Mouse (Mus musculus) small intestine, adult 2 months (tissue): ENCODE data around the gene Olfr1250. TPM values are rescaled to one million over a fixed set of nuclear protein-coding genes. Genes with fewer than 3 reads are reported as not detected.
"Not testable (repeated sequence)": the region's sequence is repeated elsewhere in the genome, so short reads cannot be mapped to it uniquely, and the experiment has no call there.

Experiments
- H3K27ac ChIP-seq: fragments of 200-500 bp; 2 replicates; pipeline ENCODE4 v1.5.1; 2012; ENCODE audit warnings: low read depth, low read length, control low read depth, inconsistent platforms; ENCODE audit not compliant: insufficient read depth
- H3K27me3 ChIP-seq: fragments of 200-500 bp; 2 replicates; pipeline ENCODE4 v1.6.1; 2012; ENCODE audit warnings: mild to moderate bottlenecking, moderate library complexity, low read length, inconsistent platforms; ENCODE audit not compliant: control insufficient read depth, insufficient read depth
- H3K36me3 ChIP-seq: fragments of 200-500 bp; 2 replicates; pipeline ENCODE4 v1.6.1; 2012; ENCODE audit warnings: mild to moderate bottlenecking, low read length, control low read depth, inconsistent platforms; ENCODE audit not compliant: control insufficient read depth, insufficient read depth
- H3K4me1 ChIP-seq: fragments of 200-500 bp; 2 replicates; pipeline ENCODE4 v1.6.1; 2012; ENCODE audit warnings: low read length, inconsistent platforms, mixed read lengths; ENCODE audit not compliant: control insufficient read depth, insufficient read depth, insufficient read length
- H3K4me3 ChIP-seq: fragments of 200-500 bp; 2 replicates; pipeline ENCODE4 v1.5.1; 2012; ENCODE audit warnings: low read depth, mild to moderate bottlenecking, control low read depth, inconsistent platforms, low read length, moderate library complexity
- CTCF ChIP-seq: fragments of 200-500 bp; IDR thresholded peaks from 2 replicates; pipeline ENCODE4 v1.5.1; 2012; ENCODE audit warnings: low read depth, mild to moderate bottlenecking, control low read depth, inconsistent platforms, low read length, moderate library complexity, mixed read lengths; ENCODE audit not compliant: insufficient replicate concordance, insufficient read length; ENCODE audit errors: extremely low read depth
- POLR2A ChIP-seq: fragments of 200-500 bp; IDR thresholded peaks from 2 replicates; pipeline ENCODE4 v1.6.1; 2012; ENCODE audit warnings: low read depth, mild to moderate bottlenecking, control low read depth, inconsistent platforms, low read length, moderate library complexity
- WGBS: fragments of 180-500 bp; shearing (Covaris S2); methylation state at CpG from one replicate; pipeline ENCODE4 v1.1.7; 2018; 5-methylcytosine and 5-hydroxymethylcytosine counted together
- polyA plus RNA-seq: library from polyadenylated mRNA; depleted of rRNA; stranded (reverse); fragments of >200 nt; gene quantifications from 2 replicates; pipeline ENCODE4 v1.2.3, GENCODE M21; 2012; rRNA removed

Olfr1250 gene
- polyA plus RNA-seq, result not detected in 2 replicates

DNA sequence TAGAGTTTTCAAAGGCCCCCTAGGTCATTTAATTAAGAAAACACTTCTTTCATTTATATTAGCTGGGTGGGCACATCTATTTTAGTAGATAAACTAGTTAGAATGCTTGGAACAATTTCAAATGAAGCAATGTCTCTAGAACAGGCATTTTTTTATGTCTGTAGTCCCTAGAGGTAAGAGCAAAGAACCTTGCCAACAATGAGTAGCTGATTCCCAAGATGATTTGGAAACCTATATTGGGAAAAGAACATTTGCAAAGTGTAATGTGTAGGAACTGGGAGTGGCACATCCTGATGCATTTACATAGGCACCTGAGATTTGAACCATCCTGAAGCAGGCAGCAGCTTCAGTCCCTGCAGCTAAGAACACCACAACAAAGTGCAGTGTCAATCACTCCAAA is at the start of gene Olfr1250:
Olfr1250 (minus strand) TSS at position 101 of the 400 bp plus-strand sequence.
- TF ChIP-seq POLR2A (no peak), CTCF (no peak)
- no peak within 1 kb of the TSS for H3K4me3 ChIP-seq
- no peaks in the 10 kb centered on the region for H3K36me3 ChIP-seq
- H3K27me3 ChIP-seq, result no peaks in the 10 kb centered on the region
- no peaks in the 10 kb centered on the region for H3K4me1 ChIP-seq
- H3K27ac ChIP-seq, result no peak within 1 kb of the TSS

- TF ChIP-seq POLR2A (no peak), CTCF (no peak)
- 78% methylated on average over 6 of the region's 6 CpGs for WGBS
Measured at GRCm38 (mm10) chr2:89691980-89692379, 30.7 kb upstream of the Olfr1250 start.

DNA sequence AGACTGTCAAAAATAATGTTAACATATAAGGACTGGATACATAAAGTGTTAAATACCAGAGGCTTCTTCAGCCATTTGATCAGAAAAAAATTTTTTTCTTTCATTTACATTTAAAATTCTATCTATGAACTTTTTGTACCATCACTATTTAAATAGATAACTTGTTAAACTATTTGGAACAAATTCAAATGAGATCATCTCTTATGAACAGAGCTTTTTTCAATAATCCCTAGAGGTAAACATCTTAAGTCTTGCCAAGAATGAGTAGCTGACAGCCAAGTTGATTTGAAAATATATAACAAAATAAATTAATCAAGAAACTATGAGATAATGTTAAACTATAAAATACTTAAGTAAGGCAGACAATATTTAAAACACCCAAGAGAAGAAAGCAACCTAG is 10.6 kb upstream of the Olfr1250 start, which contains the start of gene Olfr1251:
Olfr1251 (minus strand) TSS at position 101 of the 400 bp plus-strand sequence.
- H3K4me3 ChIP-seq, result no peak within 1 kb of the TSS
- no peaks in the 10 kb centered on the region for H3K36me3 ChIP-seq
- no peaks in the 10 kb centered on the region for H3K27me3 ChIP-seq
- no peaks in the 10 kb centered on the region for H3K4me1 ChIP-seq
- TF ChIP-seq CTCF (no peak), POLR2A (no peak)
- H3K27ac ChIP-seq, result no peak within 1 kb of the TSS

More at GRCm38 (mm10) chr2:89691980-89692379, 30.7 kb upstream of the Olfr1250 start:
- H3K4me3 ChIP-seq, result no peak overlapping the region
- H3K27me3 ChIP-seq, result no peaks in the 10 kb centered on the region
- no peak overlapping the region for H3K27ac ChIP-seq
- no peaks in the 10 kb centered on the region for H3K36me3 ChIP-seq
- H3K4me1 ChIP-seq, result no peaks in the 10 kb centered on the region

DNA sequence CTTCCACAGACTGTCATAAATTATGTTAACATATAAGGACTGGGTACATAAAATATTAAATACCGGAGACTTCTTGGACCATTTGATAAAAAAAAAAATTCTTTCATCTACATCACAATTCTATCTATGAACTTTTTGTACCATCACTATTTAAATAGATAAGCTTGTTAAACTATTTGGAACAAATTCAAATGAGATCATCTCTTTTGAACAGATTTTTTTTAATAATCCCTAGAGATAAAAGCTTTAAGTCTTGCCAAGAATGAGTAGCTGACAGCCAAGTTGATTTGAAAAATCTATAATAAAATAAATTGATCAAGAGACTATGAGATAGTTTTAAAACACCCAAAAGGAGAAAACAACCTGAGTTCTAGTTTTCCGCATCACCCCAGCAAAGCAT is 26.4 kb downstream of the Olfr1250 start, which contains the start of gene Olfr1249:
Olfr1249 (minus strand) TSS at position 101 of the 400 bp plus-strand sequence.
- Histone ChIP-seq H3K27me3 (no peaks in the 10 kb centered on the region), H3K27ac (no peak within 1 kb of the TSS), H3K36me3 (no peaks in the 10 kb centered on the region), H3K4me3 (no peak within 1 kb of the TSS), H3K4me1 (no peaks in the 10 kb centered on the region)
- WGBS, result 87% methylated on average over 2 of the region's 2 CpGs
- TF ChIP-seq CTCF, result no peak
- no peak for TF ChIP-seq POLR2A

- H3K27ac ChIP-seq, H3K36me3 ChIP-seq, H3K4me3 ChIP-seq, H3K27me3 ChIP-seq, H3K4me1 ChIP-seq: not testable (repeated sequence)
- WGBS, result 89% methylated on average over 1 of the region's 1 CpGs
Measured at GRCm38 (mm10) chr2:89618145-89618544, 43.1 kb downstream of the Olfr1250 start, which contains the start of gene Olfr1248. Gene Olfr1248, minus strand, starts transcription at chr2:89618245.

GRCm38 (mm10) chr2:89614030-89614429 is 47.2 kb downstream of the Olfr1250 start, which contains the start of gene Olfr1247:
Gene Olfr1247, minus strand, starts transcription at chr2:89614130.
- Histone ChIP-seq H3K4me1 (no peaks in the 10 kb centered on the region), H3K4me3 (no peak within 1 kb of the TSS), H3K36me3 (no peaks in the 10 kb centered on the region), H3K27ac (no peak within 1 kb of the TSS), H3K27me3 (no peaks in the 10 kb centered on the region)
- TF ChIP-seq CTCF, result no peak
- no peak for TF ChIP-seq POLR2A
- 87% methylated on average over 2 of the region's 2 CpGs for WGBS

Other genes starting within 250 kb of the Olfr1250 start
- not detected in 2 replicates for gene Olfr1239, start 241.1 kb downstream of the Olfr1250 start, polyA plus RNA-seq
- not detected in 2 replicates for gene Olfr1240, start 218.5 kb downstream of the Olfr1250 start, polyA plus RNA-seq
- gene Olfr1241, start 174.3 kb downstream of the Olfr1250 start, polyA plus RNA-seq, result not detected in 2 replicates
- not detected in 2 replicates for gene Olfr1242, start 163.1 kb downstream of the Olfr1250 start, polyA plus RNA-seq
- not detected in 2 replicates for gene Olfr1243, start 130.0 kb downstream of the Olfr1250 start, polyA plus RNA-seq
- gene Olfr1245, start 83.0 kb downstream of the Olfr1250 start, polyA plus RNA-seq, result not detected in 2 replicates
- gene Olfr1246, start 68.3 kb downstream of the Olfr1250 start, polyA plus RNA-seq, result not detected in 2 replicates
- gene Olfr1247, start 47.3 kb downstream of the Olfr1250 start, polyA plus RNA-seq, result not detected in 2 replicates
- not detected in 2 replicates for gene Olfr1248, start 43.2 kb downstream of the Olfr1250 start, polyA plus RNA-seq
- gene Olfr1249, start 26.5 kb downstream of the Olfr1250 start, polyA plus RNA-seq, result not detected in 2 replicates
- gene Olfr1251, start 10.5 kb upstream of the Olfr1250 start, polyA plus RNA-seq, result not detected in 2 replicates
- not detected in 2 replicates for gene Olfr1252, start 63.5 kb upstream of the Olfr1250 start, polyA plus RNA-seq
- gene Olfr1253, start 95.6 kb upstream of the Olfr1250 start, polyA plus RNA-seq, result not detected in 2 replicates
- not detected in 2 replicates for gene Olfr1254, start 132.2 kb upstream of the Olfr1250 start, polyA plus RNA-seq
- not detected in 2 replicates for gene Olfr1255, start 150.6 kb upstream of the Olfr1250 start, polyA plus RNA-seq
- gene Olfr1256, start 180.1 kb upstream of the Olfr1250 start, polyA plus RNA-seq, result not detected in 2 replicates
- gene Olfr48, start 186.7 kb upstream of the Olfr1250 start, polyA plus RNA-seq, result not detected in 2 replicates
- not detected in 2 replicates for gene Olfr1257, start 217.0 kb upstream of the Olfr1250 start, polyA plus RNA-seq